Mouse (Mus musculus) monocyte, adult 59 days (primary cell): ENCODE data around the gene Rel. TPM values are rescaled to one million over a fixed set of nuclear protein-coding genes. Genes with fewer than 3 reads are reported as not detected.

Experiments used
- total RNA-seq, 2 experiments: library from RNA; stranded (reverse); gene quantifications; one replicate each; pipeline ENCODE4 v1.2.4; 2023

Rel gene
- total RNA-seq, result 100 to 1,000 TPM; 189 to 230 TPM

DNA sequence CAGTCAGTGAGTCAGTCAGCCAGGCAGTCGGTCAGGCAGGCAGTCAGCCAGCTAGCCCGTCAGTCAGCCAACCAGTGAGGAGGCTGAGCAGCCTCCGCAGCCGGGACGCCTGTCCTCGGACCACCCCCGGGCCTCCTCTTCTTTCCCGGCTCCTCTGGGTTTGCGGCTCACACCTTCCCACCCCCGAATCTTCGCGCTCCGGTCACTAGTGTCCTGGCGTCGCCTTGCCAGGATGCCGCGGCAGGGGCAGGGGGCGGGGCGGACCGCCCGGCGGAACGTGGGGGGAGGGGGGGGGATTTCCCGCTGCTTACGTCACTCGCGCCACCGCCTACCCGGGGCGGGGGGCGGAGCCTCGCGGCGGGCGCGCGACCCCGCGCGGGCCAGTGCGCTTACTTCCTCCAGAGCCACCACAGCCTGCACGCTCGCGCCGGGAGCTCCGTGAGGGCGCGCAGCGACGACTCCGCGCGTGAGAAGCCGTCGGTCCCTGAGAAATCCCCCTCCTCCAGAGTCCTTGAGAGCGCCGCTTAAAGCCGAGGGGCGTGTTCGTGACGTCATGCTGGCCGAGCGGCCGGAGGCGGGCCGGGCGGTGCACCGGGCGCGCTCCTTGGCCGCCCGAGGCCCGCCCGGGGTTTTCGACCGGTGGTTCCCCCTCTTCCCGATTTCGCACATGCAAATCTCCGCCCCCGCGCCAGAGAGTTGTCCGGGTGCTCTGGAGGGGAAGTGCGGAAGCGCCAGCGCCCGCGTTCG, at the start of gene Rel:
Gene Rel, minus strand, starts transcription at position 211 of the 747 bp plus-strand sequence.

Other genes with a start within 250 kb of the Rel start
- not detected for gene 1700093K21Rik, start 249.8 kb downstream of the Rel start, total RNA-seq
- 10 to 100 TPM; 11.8 to 13.1 TPM for gene 0610010F05Rik, start 137.3 kb downstream of the Rel start, total RNA-seq
- gene Pus10, start 105.3 kb downstream of the Rel start, total RNA-seq, result 10 to 100 TPM; 22.1 to 22.3 TPM
- 10 to 100 TPM; 21.1 to 23.2 TPM for gene Pex13, start 105.0 kb downstream of the Rel start, total RNA-seq
- gene Papolg, start 124.3 kb upstream of the Rel start, total RNA-seq, result 10 to 100 TPM; 21.3 to 21.6 TPM